Mouse (Mus musculus) thymus, adult 2 months (tissue): ENCODE measurements around the gene Lct.

Source experiments
- CTCF ChIP-seq: fragments of 200-500 bp; IDR thresholded peaks from 2 replicates; pipeline ENCODE4 v1.5.1; 2012; ENCODE audit warnings: mild to moderate bottlenecking, control low read depth, low read length, moderate library complexity, borderline replicate concordance; ENCODE audit not compliant: control insufficient read depth, poor library complexity, insufficient read depth; ENCODE audit errors: extremely low read depth
- POLR2A ChIP-seq: fragments of 200-500 bp; IDR thresholded peaks from 2 replicates; pipeline ENCODE4 v1.6.1; 2012; ENCODE audit warnings: mild to moderate bottlenecking, low read length, control low read depth, moderate library complexity; ENCODE audit not compliant: control insufficient read depth, poor library complexity, insufficient read depth; ENCODE audit errors: extremely low read depth

DNA sequence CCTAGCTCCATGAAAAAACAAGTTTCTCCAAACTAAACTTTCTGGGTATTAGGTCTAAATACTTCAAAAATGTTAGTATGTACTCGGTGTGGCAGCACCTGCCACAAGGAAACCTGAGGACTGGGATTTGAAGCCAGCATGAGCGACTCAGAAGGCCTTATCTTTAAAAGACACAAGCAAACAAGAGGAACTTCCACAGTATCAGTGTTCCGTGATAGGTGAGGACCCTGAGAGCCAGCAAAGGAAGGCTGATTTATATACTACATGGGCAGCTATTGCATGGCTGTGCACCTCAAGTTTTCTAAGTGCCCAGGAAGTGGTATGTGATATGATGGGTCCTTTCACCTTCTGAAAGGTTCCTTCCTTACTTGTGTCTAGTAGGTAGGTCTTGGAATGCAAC lies 25.0 kb upstream of the Lct start:
- TF ChIP-seq POLR2A (no peak), CTCF (no peak)
